8 mouse cellular contexts compared by ENCODE assay signal in the genomic region with DNA sequence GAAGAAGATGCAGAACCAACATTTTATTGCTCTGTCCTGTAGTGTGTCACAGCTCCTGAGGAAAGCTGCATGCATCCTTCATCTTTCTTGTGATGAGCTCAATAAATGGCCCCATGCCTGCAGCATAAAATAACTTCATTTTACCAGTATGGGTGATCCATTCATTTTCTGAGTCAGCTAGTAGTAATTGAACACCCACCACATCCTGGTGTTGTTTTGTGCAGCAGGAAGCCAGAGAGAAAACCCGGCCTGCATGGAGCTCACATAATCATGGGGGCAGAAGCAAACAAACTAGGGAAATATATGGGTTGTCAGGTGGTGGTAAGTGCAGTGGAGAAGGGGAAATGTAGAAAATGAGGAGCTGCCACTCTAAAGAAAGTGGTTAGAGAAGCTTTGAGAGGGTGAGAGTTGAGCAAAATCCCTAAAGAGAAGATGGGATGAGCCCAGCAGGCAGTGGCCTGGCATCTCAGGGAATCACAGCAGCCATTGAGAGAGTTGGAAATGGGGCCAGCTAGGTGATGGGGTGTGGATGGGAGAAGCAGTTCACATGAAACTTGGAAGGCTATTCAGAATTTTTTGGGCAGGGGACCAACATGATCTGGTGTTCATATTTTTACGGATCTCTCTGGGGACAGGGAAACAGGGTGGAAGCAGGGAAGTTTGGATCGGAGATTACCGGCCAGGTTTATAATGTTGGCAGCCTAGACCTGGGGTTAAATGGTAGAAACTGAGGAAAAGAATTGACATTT. TPM values are rescaled to one million over a fixed set of nuclear protein-coding genes. Genes with fewer than 3 reads are reported as not detected.
"Had no signal": no experiment of that assay in that cellular context is flagged by ENCODE, and none has a peak within 500 bp of the region (broad histone marks: within the 10 kb centered on the region; RNA-seq: fewer than 3 reads in every experiment).

No protein-coding gene starts in this region.

- DNase-seq: kidney, postnatal 25 days; lung, adult 2 months; lung, postnatal 36 days; right cerebral cortex, postnatal 14 days; thymus, postnatal 4 days had no signal

RNA-seq across cellular contexts. Expression of gene Gm39653, which starts 53.8 kb away (rescaled TPM):
- total RNA-seq: liver, adult 2 months; megakaryocyte progenitor cell, adult 5-6 weeks; midbrain, postnatal 0 days had no signal
